Mouse (Mus musculus) liver, embryonic 14.5 days (tissue): ENCODE results near the gene Prkar2a.

ENCODE experiments used
- CTCF ChIP-seq: IDR thresholded peaks from 2 replicates; pipeline ENCODE4 v1.5.1; 2016; ENCODE audit warnings: antibody characterized with exemption, low read depth, control low read depth
- EP300 ChIP-seq: IDR thresholded peaks from 2 replicates; pipeline ENCODE4 v1.6.1; 2016; ENCODE audit warnings: antibody characterized with exemption, low read depth

- TF ChIP-seq CTCF (no peak), EP300 (no peak)
Observed at GRCm38 (mm10) chr9:108702476-108702875, 13.4 kb downstream of the Prkar2a start.
